Mouse (Mus musculus): ENCODE measurements around the gene Stk10. TPM values are rescaled to one million over a fixed set of nuclear protein-coding genes. Genes with fewer than 3 reads are reported as not detected.

The Stk10 gene
- 3.3 TPM for polyA plus RNA-seq (2015; fragmentation: Illumina TruSeq; extraction: RNeasy Lipid Tissue Mini Kit (QIAGEN cat#74804); ENCODE audit: low read depth, low replicate concordance)

DNA sequence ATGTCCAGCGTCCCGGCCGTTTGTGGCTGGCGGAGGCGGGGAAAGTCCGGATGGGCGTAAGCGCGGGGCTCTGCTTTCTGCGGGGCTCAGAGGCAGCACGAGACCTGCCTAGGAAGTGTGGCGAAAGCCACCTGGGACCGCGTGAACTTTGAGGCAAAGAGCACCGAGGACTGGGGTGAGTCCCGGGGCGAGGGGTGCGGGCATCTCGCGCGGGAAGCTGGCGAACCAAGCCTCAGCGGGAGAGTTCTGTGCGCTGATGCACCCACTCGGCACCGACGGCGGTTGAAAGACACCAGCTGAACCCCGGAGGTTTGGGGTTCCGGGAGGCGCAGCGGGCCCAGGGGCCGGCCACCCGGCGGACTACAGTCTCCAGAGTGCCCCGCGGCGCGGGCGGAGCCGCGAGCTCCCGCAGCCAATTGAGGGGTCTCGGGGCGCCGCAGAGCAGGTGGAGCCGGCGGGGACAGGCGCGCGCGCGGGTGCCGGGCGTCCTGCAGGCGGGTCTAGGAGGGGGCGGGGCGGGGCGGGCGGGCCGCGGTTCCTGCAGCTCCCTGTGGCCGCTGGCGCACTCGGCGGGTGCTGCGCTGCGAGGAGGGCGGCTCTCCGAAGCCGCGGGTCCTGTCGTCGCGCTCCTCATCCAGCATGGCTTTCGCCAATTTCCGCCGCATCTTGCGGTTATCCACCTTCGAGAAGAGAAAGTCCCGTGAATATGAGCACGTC is at the start of gene Stk10:
Gene Stk10, plus strand, starts transcription at position 541 of the 717 bp plus-strand sequence.

GRCm38 (mm10) chr11:32531871-32532764 is 987 bp upstream of the Stk10 start, which contains the start of gene Efcab9:
Efcab9 (minus strand) TSS chr11:32532081.

GRCm38 (mm10) chr11:32642249-32642876 is 109.3 kb downstream of the Stk10 start, which contains the start of gene Fbxw11:
Fbxw11 (plus strand) TSS chr11:32642724.

Other genes starting within 250 kb of the Stk10 start
- gene Hba-a1, start 249.8 kb upstream of the Stk10 start, polyA plus RNA-seq (2015; fragmentation: Illumina TruSeq; extraction: RNeasy Lipid Tissue Mini Kit (QIAGEN cat#74804); ENCODE audit: low read depth, low replicate concordance), result 449 TPM
- not detected for gene Hbq1b, start 246.3 kb upstream of the Stk10 start, polyA plus RNA-seq (2015; fragmentation: Illumina TruSeq; extraction: RNeasy Lipid Tissue Mini Kit (QIAGEN cat#74804); ENCODE audit: low read depth, low replicate concordance)
- 651 TPM for gene Hba-a2, start 236.8 kb upstream of the Stk10 start, polyA plus RNA-seq (2015; fragmentation: Illumina TruSeq; extraction: RNeasy Lipid Tissue Mini Kit (QIAGEN cat#74804); ENCODE audit: low read depth, low replicate concordance)
- 1.5 TPM for gene Hbq1a, start 233.2 kb upstream of the Stk10 start, polyA plus RNA-seq (2015; fragmentation: Illumina TruSeq; extraction: RNeasy Lipid Tissue Mini Kit (QIAGEN cat#74804); ENCODE audit: low read depth, low replicate concordance)
- 7.1 TPM for gene Sh3pxd2b, start 185.5 kb upstream of the Stk10 start, polyA plus RNA-seq (2015; fragmentation: Illumina TruSeq; extraction: RNeasy Lipid Tissue Mini Kit (QIAGEN cat#74804); ENCODE audit: low read depth, low replicate concordance)
- 39.6 TPM for gene Ubtd2, start 77.9 kb upstream of the Stk10 start, polyA plus RNA-seq (2015; fragmentation: Illumina TruSeq; extraction: RNeasy Lipid Tissue Mini Kit (QIAGEN cat#74804); ENCODE audit: low read depth, low replicate concordance)
- gene Efcab9, start 1.2 kb upstream of the Stk10 start, polyA plus RNA-seq (2015; fragmentation: Illumina TruSeq; extraction: RNeasy Lipid Tissue Mini Kit (QIAGEN cat#74804); ENCODE audit: low read depth, low replicate concordance), result 0.86 TPM
- gene Fbxw11, start 109.4 kb downstream of the Stk10 start, polyA plus RNA-seq (2015; fragmentation: Illumina TruSeq; extraction: RNeasy Lipid Tissue Mini Kit (QIAGEN cat#74804); ENCODE audit: low read depth, low replicate concordance), result 105 TPM